27 mouse cellular contexts compared by ENCODE assay signal in the genomic region with DNA sequence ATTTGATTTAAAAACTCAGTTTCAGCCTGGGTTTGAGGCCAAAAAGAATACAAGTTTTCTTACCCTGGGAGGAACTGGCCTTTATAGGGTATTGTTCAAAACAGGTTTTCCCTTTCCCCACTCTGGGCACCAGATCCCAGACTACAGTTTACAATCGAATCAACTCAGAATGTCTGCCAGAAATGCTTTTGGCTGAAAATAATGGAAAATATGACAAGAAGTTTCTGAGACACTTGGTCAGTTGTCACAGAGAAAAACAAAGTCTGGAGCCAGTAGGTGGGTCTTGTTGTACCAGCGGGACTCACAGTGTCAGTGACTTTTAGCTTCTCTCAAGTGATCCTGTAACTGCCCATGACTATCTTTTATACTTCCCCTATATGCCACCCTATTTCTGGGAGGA. TPM values are rescaled to one million over a fixed set of nuclear protein-coding genes. Genes with fewer than 3 reads are reported as not detected.
DNase-seq lines count a peak whose midpoint lies in the region; ATAC-seq and TF ChIP-seq lines count a peak whose summit lies in the region.
"Had no signal": no experiment of that assay in that cellular context is flagged by ENCODE, and none has a peak within 500 bp of the region (broad histone marks: within the 10 kb centered on the region; RNA-seq: fewer than 3 reads in every experiment).

No protein-coding gene starts in this region.

- no peak for ATAC-seq in heart, embryonic 11.5 days (replicated peaks; ENCODE audit: insufficient number of reproducible peaks, low FRiP score, low TSS enrichment)
- no peak for ATAC-seq in midbrain, embryonic 11.5 days (ENCODE audit: low FRiP score)
- no peak for ATAC-seq in midbrain, embryonic 14.5 days (ENCODE audit: low FRiP score, low TSS enrichment)
- no peak for ATAC-seq in cerebellum, adult (ENCODE audit: insufficient number of reproducible peaks, low FRiP score, low TSS enrichment)
- ATAC-seq: activated CD4-positive, CD25-positive, alpha-beta regulatory T cell, adult 4 months; forebrain, embryonic 15.5 days; inflammation-experienced regulatory T-cells, adult 6 months; midbrain, embryonic 15.5 days had no signal

- H3K79me2 ChIP-seq in heart, adult 2 months (replicated peaks; ENCODE audit: control insufficient read depth, insufficient read depth, low read length), result no peaks in the 10 kb centered on the region

- TF ChIP-seq CTCF in heart, adult 2 months (IDR thresholded peaks at IDR 0.05), result no peak

- no peak overlapping the region for H3K9ac ChIP-seq in heart, adult 2 months (ENCODE audit: low read depth, low read length)
- H3K9ac ChIP-seq in heart, embryonic 11.5 days (ENCODE audit: low read depth, low read length), result no peak overlapping the region
- no peak overlapping the region for H3K9ac ChIP-seq in midbrain, embryonic 11.5 days (ENCODE audit: low read length)
- no peak overlapping the region for H3K9ac ChIP-seq in midbrain, embryonic 14.5 days (replicated peaks; ENCODE audit: low read length)
- H3K9ac ChIP-seq: forebrain, embryonic 15.5 days; heart, embryonic 15.5 days; hindbrain, embryonic 13.5 days; limb, embryonic 15.5 days; liver, embryonic 14.5 days; midbrain, embryonic 15.5 days; neural tube, embryonic 12.5 days had no signal

- peaks cover 8% of the 10 kb centered on the region for H3K4me1 ChIP-seq in heart, adult 2 months (ENCODE audit: control insufficient read depth, insufficient read depth, low read length)
- no peaks in the 10 kb centered on the region for H3K4me1 ChIP-seq in heart, embryonic 11.5 days (ENCODE audit: control insufficient read depth, insufficient read depth, low read length)
- H3K4me1 ChIP-seq in midbrain, embryonic 11.5 days (ENCODE audit: control insufficient read depth, insufficient read depth, low read length), result no peaks in the 10 kb centered on the region
- no peaks in the 10 kb centered on the region for H3K4me1 ChIP-seq in midbrain, embryonic 14.5 days (ENCODE audit: control insufficient read depth, insufficient read depth, low read length)
- H3K4me1 ChIP-seq: forebrain, embryonic 15.5 days; heart, embryonic 15.5 days; hindbrain, embryonic 13.5 days; limb, embryonic 15.5 days; megakaryocyte, embryonic 14.5 days; midbrain, embryonic 15.5 days; neural tube, embryonic 12.5 days had no signal

- intact Hi-C loops in heart, adult 2 months (cut with DNase I), result no loop called here
- intact Hi-C loops in heart, postnatal 25 days (cut with DNase I), result no loop called here

- TF ChIP-seq POLR2A in heart, adult 2 months (IDR thresholded peaks at IDR 0.05; ENCODE audit: insufficient read depth, low read depth, low read length), result no peak

- no peak for TF ChIP-seq EP300 in heart, adult 2 months (IDR thresholded peaks at IDR 0.05; ENCODE audit: insufficient read depth, low read depth, low read length)

- H3K36me3 ChIP-seq in heart, adult 2 months (ENCODE audit: control insufficient read depth, insufficient read depth, low read length), result no peaks in the 10 kb centered on the region
- no peaks in the 10 kb centered on the region for H3K36me3 ChIP-seq in heart, embryonic 11.5 days (ENCODE audit: control insufficient read depth, insufficient read depth, low read length)
- no peaks in the 10 kb centered on the region for H3K36me3 ChIP-seq in midbrain, embryonic 11.5 days (ENCODE audit: control insufficient read depth, insufficient read depth, low read length)
- no peaks in the 10 kb centered on the region for H3K36me3 ChIP-seq in midbrain, embryonic 14.5 days (ENCODE audit: control insufficient read depth, insufficient read depth, low read length)
- H3K36me3 ChIP-seq: forebrain, embryonic 15.5 days; heart, embryonic 15.5 days; hindbrain, embryonic 13.5 days; limb, embryonic 15.5 days; midbrain, embryonic 15.5 days; neural tube, embryonic 12.5 days had no signal

- no peak overlapping the region for H3K4me3 ChIP-seq in heart, adult 2 months
- no peak overlapping the region for H3K4me3 ChIP-seq in heart, embryonic 11.5 days (ENCODE audit: low read depth, low read length)
- no peak overlapping the region for H3K4me3 ChIP-seq in midbrain, embryonic 11.5 days (ENCODE audit: low read depth, low read length)
- H3K4me3 ChIP-seq in midbrain, embryonic 14.5 days (replicated peaks; ENCODE audit: low read depth, low read length), result no peak overlapping the region
- H3K4me3 ChIP-seq: forebrain, embryonic 15.5 days; heart, embryonic 15.5 days; hindbrain, embryonic 13.5 days; left cerebral cortex, adult 2 months; limb, embryonic 15.5 days; megakaryocyte, embryonic 14.5 days; midbrain, embryonic 15.5 days; neural tube, embryonic 12.5 days had no signal

- H3K27ac ChIP-seq in heart, adult 2 months, result peak overlapping the region; percentile 57
- no peak overlapping the region for H3K27ac ChIP-seq in heart, embryonic 11.5 days (ENCODE audit: low read depth, low read length)
- no peak overlapping the region for H3K27ac ChIP-seq in midbrain, embryonic 11.5 days (ENCODE audit: low read depth, low read length)
- no peak overlapping the region for H3K27ac ChIP-seq in midbrain, embryonic 14.5 days (replicated peaks; ENCODE audit: low read depth, low read length)
- H3K27ac ChIP-seq: forebrain, embryonic 15.5 days; heart, embryonic 15.5 days; hindbrain, embryonic 13.5 days; kidney, postnatal 0 days; left cerebral cortex, adult 2 months; limb, embryonic 15.5 days; liver, embryonic 14.5 days; midbrain, embryonic 15.5 days; neural tube, embryonic 12.5 days had no signal

- no peak for DNase-seq in heart, adult 2 months
- peak; percentile 66 for DNase-seq in midbrain, embryonic 11.5 days (ENCODE audit: low spot score, missing footprints)
- DNase-seq in midbrain, embryonic 14.5 days, result no peak
- DNase-seq in heart, postnatal 25 days (ENCODE audit: low spot score), result peak; percentile 13
- DNase-seq in right cerebral cortex, postnatal 10 days (ENCODE audit: low spot score in 2 of 2), result no peak
- DNase-seq: adrenal gland, postnatal 10 days; cerebellum, adult 9-10 months; gastrocnemius, postnatal 25 days; kidney, adult 2 months; left cerebral cortex, postnatal 4 days; right cerebral cortex, postnatal 25 days; thymus, postnatal 25 days had no signal

- H3K4me2 ChIP-seq in heart, embryonic 11.5 days, result no peak overlapping the region
- H3K4me2 ChIP-seq in midbrain, embryonic 11.5 days, result no peak overlapping the region
- no peak overlapping the region for H3K4me2 ChIP-seq in midbrain, embryonic 14.5 days (ENCODE audit: low read length)
- H3K4me2 ChIP-seq: forebrain, embryonic 15.5 days; heart, embryonic 15.5 days; hindbrain, embryonic 13.5 days; limb, embryonic 15.5 days; midbrain, embryonic 15.5 days; neural tube, embryonic 12.5 days had no signal

- no peaks in the 10 kb centered on the region for H3K9me3 ChIP-seq in heart, embryonic 11.5 days (replicated peaks; ENCODE audit: control insufficient read depth, low read length)
- no peaks in the 10 kb centered on the region for H3K9me3 ChIP-seq in midbrain, embryonic 11.5 days (ENCODE audit: control insufficient read depth, low read length)
- H3K9me3 ChIP-seq in midbrain, embryonic 14.5 days (ENCODE audit: control insufficient read depth, low read length), result no peaks in the 10 kb centered on the region
- H3K9me3 ChIP-seq: forebrain, embryonic 15.5 days; heart, embryonic 15.5 days; hindbrain, embryonic 13.5 days; limb, embryonic 15.5 days; midbrain, embryonic 15.5 days; neural tube, embryonic 12.5 days had no signal

- 54% methylated on average over 2 of the region's 2 CpGs for WGBS in heart, adult 2 months
- WGBS in heart, embryonic 11.5 days (ENCODE audit: insufficient replicate concordance), result 66% methylated on average over 2 of the region's 2 CpGs
- WGBS in midbrain, embryonic 11.5 days, result 86% methylated on average over 2 of the region's 2 CpGs
- WGBS in midbrain, embryonic 14.5 days, result 93% methylated on average over 2 of the region's 2 CpGs

- no peaks in the 10 kb centered on the region for H3K27me3 ChIP-seq in heart, adult 2 months (ENCODE audit: control insufficient read depth, insufficient read depth, low read length)
- no peaks in the 10 kb centered on the region for H3K27me3 ChIP-seq in heart, embryonic 11.5 days (ENCODE audit: control insufficient read depth, insufficient read depth, low read length)
- no peaks in the 10 kb centered on the region for H3K27me3 ChIP-seq in midbrain, embryonic 11.5 days (ENCODE audit: control insufficient read depth, insufficient read depth, low read length)
- no peaks in the 10 kb centered on the region for H3K27me3 ChIP-seq in midbrain, embryonic 14.5 days (ENCODE audit: control insufficient read depth, insufficient read depth, low read length)
- H3K27me3 ChIP-seq: forebrain, embryonic 15.5 days; heart, embryonic 15.5 days; hindbrain, embryonic 13.5 days; limb, embryonic 15.5 days; megakaryocyte, embryonic 14.5 days; midbrain, embryonic 15.5 days; neural tube, embryonic 12.5 days had no signal

RNA-seq across cellular contexts. Expression of a gene that starts 13.1 kb away (rescaled TPM):
- 10 to 100 TPM; 14.8 to 15.1 TPM for total RNA-seq in heart, adult 2 months (2021)
- 31.4 and 42.8 TPM in 2 replicates for polyA plus RNA-seq in heart, adult 2 months (2012; rRNA removed)
- polyA plus RNA-seq in heart, embryonic 11.5 days (2014; fragmentation: Nextera tagmentation; extraction: Ambion mirVana), result 0.06 and 0.26 TPM in 2 replicates
- polyA plus RNA-seq in midbrain, embryonic 11.5 days (2014; fragmentation: Nextera tagmentation; extraction: Ambion mirVana), result 0.74 and 0.75 TPM in 2 replicates
- polyA plus RNA-seq in midbrain, embryonic 14.5 days (2014; fragmentation: Nextera tagmentation; extraction: Ambion mirVana), result 0.77 and 1.4 TPM in 2 replicates
- 10 to 100 TPM; 11.2 to 13.7 TPM for total RNA-seq in heart, postnatal 25 days (2021)
- total RNA-seq: MEL had no signal
- polyA plus RNA-seq: inflammation-experienced regulatory T-cells, adult 6 months had no signal

Comparison
In these comparisons a context has a peak if more than half of its experiments do, and no peak if none do; other contexts are left out.
1. DNase-seq: peak in midbrain, embryonic 11.5 days (single experiment) and heart, postnatal 25 days (single experiment); none in heart, adult 2 months (0 of 2), midbrain, embryonic 14.5 days (single experiment) and right cerebral cortex, postnatal 10 days (0 of 2).
2. RNA of a gene that starts 13.1 kb away (polyA plus RNA-seq): 31.4 to 42.8 TPM in heart, adult 2 months; 0.77 to 1.4 TPM in midbrain, embryonic 14.5 days, 0.74 to 0.75 TPM in midbrain, embryonic 11.5 days and 0.06 to 0.26 TPM in heart, embryonic 11.5 days; every median in the first group is over 10 times any median in the second.